31 mouse cellular contexts compared by ENCODE assay signal in the genomic region with DNA sequence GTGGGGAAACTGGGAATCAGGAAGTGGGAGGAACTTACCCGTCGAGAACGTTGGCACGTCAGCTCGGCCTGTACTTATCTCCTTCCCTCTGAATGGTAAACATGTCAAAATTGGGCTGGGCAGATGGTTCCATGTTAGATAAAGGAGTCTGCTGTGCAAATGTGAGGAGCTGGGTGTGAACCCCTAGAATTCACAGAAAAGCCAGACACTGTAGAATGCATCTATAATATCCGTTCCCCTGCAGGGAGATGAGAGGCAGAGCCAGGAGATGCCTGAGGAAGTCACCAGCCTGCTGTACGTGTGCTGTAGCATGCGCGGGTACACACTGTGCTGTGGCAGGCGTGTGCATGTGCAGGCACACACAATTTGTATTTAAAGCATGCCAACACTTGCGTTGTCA.
DNase-seq lines count a peak whose midpoint lies in the region; ATAC-seq and TF ChIP-seq lines count a peak whose summit lies in the region.
"Had no signal": no experiment of that assay in that cellular context is flagged by ENCODE, and none has a peak within 500 bp of the region (broad histone marks: within the 10 kb centered on the region; RNA-seq: fewer than 3 reads in every experiment).

No protein-coding gene starts in this region.

- TF ChIP-seq CTCF in stomach, postnatal 0 days (IDR thresholded peaks at IDR 0.05; ENCODE audit: low read depth), result no peak

- DNase-seq in frontal cortex, postnatal 25 days (ENCODE audit: low spot score in 2 of 2), result no peak
- DNase-seq in stomach, postnatal 0 days (ENCODE audit: low spot score), result no peak
- DNase-seq in intestine, embryonic 14.5 days (ENCODE audit: low spot score), result no peak
- DNase-seq in telencephalon, adult 2 months (ENCODE audit: low read depth, low spot score), result peak; percentile 60
- DNase-seq in adrenal gland, adult (ENCODE audit: inconsistent age in 2 of 2, low spot score in 1 of 2), result no peak
- DNase-seq in urinary bladder, postnatal 25 days (ENCODE audit: low spot score), result no peak
- DNase-seq: adrenal gland, adult 2 months; cerebellum, adult 2 months; gastrocnemius, postnatal 14 days; heart, postnatal 36 days; kidney, adult 2 months; kidney, postnatal 36 days; left cerebral cortex, postnatal 4 days; liver, postnatal 0 days; lung, postnatal 36 days; thymus, adult 2 months; thymus, postnatal 4 days had no signal

- ATAC-seq in frontal cortex, adult (ENCODE audit: low TSS enrichment), result peak; percentile 50
- no peak for ATAC-seq in stomach, embryonic 16.5 days (ENCODE audit: insufficient read depth, low FRiP score)
- ATAC-seq in stomach, postnatal 0 days (ENCODE audit: low FRiP score, low TSS enrichment), result no peak
- peak; percentile 36 for ATAC-seq in intestine, embryonic 14.5 days (replicated peaks; ENCODE audit: low FRiP score, low TSS enrichment, low read depth)
- ATAC-seq: CD4-positive, CD25-positive, alpha-beta regulatory T cell, adult 4 months; liver, embryonic 12.5 days; liver, postnatal 0 days had no signal

- no peaks in the 10 kb centered on the region for H3K9me3 ChIP-seq in stomach, embryonic 16.5 days (replicated peaks; ENCODE audit: control insufficient read depth, low read length)
- H3K9me3 ChIP-seq in stomach, postnatal 0 days (ENCODE audit: control insufficient read depth, low read length), result no peaks in the 10 kb centered on the region
- no peaks in the 10 kb centered on the region for H3K9me3 ChIP-seq in intestine, embryonic 14.5 days (ENCODE audit: control insufficient read depth, low read length)
- H3K9me3 ChIP-seq: embryonic facial prominence, embryonic 10.5 days; embryonic facial prominence, embryonic 15.5 days; hindbrain, embryonic 12.5 days; liver, embryonic 12.5 days; midbrain, embryonic 12.5 days; neural tube, embryonic 12.5 days; stomach, embryonic 15.5 days had no signal

- no peak overlapping the region for H3K4me3 ChIP-seq in stomach, embryonic 16.5 days (replicated peaks; ENCODE audit: low read length)
- H3K4me3 ChIP-seq in stomach, postnatal 0 days (ENCODE audit: low read depth, low read length), result no peak overlapping the region
- no peak overlapping the region for H3K4me3 ChIP-seq in intestine, embryonic 14.5 days (ENCODE audit: low read depth, low read length)
- H3K4me3 ChIP-seq: embryonic facial prominence, embryonic 10.5 days; embryonic facial prominence, embryonic 15.5 days; hindbrain, embryonic 12.5 days; layer of hippocampus, adult 2 months; left cerebral cortex, adult 2 months; liver, embryonic 12.5 days; midbrain, embryonic 12.5 days; myocyte; neural tube, embryonic 12.5 days; stomach, embryonic 15.5 days had no signal

- H3K36me3 ChIP-seq in stomach, embryonic 16.5 days (ENCODE audit: control insufficient read depth, insufficient read depth, low read length), result no peaks in the 10 kb centered on the region
- H3K36me3 ChIP-seq in stomach, postnatal 0 days (ENCODE audit: control insufficient read depth, insufficient read depth, low read length), result no peaks in the 10 kb centered on the region
- no peaks in the 10 kb centered on the region for H3K36me3 ChIP-seq in intestine, embryonic 14.5 days (ENCODE audit: control insufficient read depth, insufficient read depth, low read length)
- H3K36me3 ChIP-seq: embryonic facial prominence, embryonic 10.5 days; embryonic facial prominence, embryonic 15.5 days; hindbrain, embryonic 12.5 days; liver, embryonic 12.5 days; midbrain, embryonic 12.5 days; neural tube, embryonic 12.5 days; stomach, embryonic 15.5 days had no signal

- H3K4me1 ChIP-seq in stomach, embryonic 16.5 days (ENCODE audit: control insufficient read depth, insufficient read depth, low read length), result no peaks in the 10 kb centered on the region
- H3K4me1 ChIP-seq in stomach, postnatal 0 days (replicated peaks; ENCODE audit: control insufficient read depth, insufficient read depth), result no peaks in the 10 kb centered on the region
- H3K4me1 ChIP-seq in intestine, embryonic 14.5 days (replicated peaks; ENCODE audit: control insufficient read depth, insufficient read depth, low read length), result no peaks in the 10 kb centered on the region
- H3K4me1 ChIP-seq: embryonic facial prominence, embryonic 15.5 days; liver, embryonic 12.5 days; midbrain, embryonic 12.5 days; neural tube, embryonic 12.5 days; stomach, embryonic 15.5 days had no signal

- TF ChIP-seq EP300 in stomach, postnatal 0 days (optimal IDR thresholded peaks at IDR 0.05), result no peak

- H3K9ac ChIP-seq in stomach, embryonic 16.5 days (ENCODE audit: low read length), result no peak overlapping the region
- no peak overlapping the region for H3K9ac ChIP-seq in stomach, postnatal 0 days (ENCODE audit: low read length)
- H3K9ac ChIP-seq in intestine, embryonic 14.5 days (ENCODE audit: low read length), result no peak overlapping the region
- H3K9ac ChIP-seq: embryonic facial prominence, embryonic 15.5 days; hindbrain, embryonic 12.5 days; liver, embryonic 12.5 days; liver, postnatal 0 days; midbrain, embryonic 12.5 days; neural tube, embryonic 12.5 days; stomach, embryonic 15.5 days had no signal

- no peaks in the 10 kb centered on the region for H3K27me3 ChIP-seq in stomach, embryonic 16.5 days (ENCODE audit: control insufficient read depth, insufficient read depth, low read length)
- no peaks in the 10 kb centered on the region for H3K27me3 ChIP-seq in stomach, postnatal 0 days (ENCODE audit: control insufficient read depth, insufficient read depth, low read length)
- H3K27me3 ChIP-seq in intestine, embryonic 14.5 days (replicated peaks; ENCODE audit: control insufficient read depth, insufficient read depth, low read length), result no peaks in the 10 kb centered on the region
- H3K27me3 ChIP-seq: embryonic facial prominence, embryonic 15.5 days; hindbrain, embryonic 12.5 days; liver, embryonic 12.5 days; midbrain, embryonic 12.5 days; neural tube, embryonic 12.5 days; stomach, embryonic 15.5 days had no signal

- 52% methylated on average over 11 of the region's 11 CpGs for WGBS in stomach, embryonic 16.5 days
- WGBS in stomach, postnatal 0 days, result 57% methylated on average over 11 of the region's 11 CpGs
- 59% methylated on average over 11 of the region's 11 CpGs for WGBS in intestine, embryonic 14.5 days

- 0 out of 2 replicates have a peak overlapping the region, but pooled peaks have one; percentile 34 for H3K27ac ChIP-seq in stomach, embryonic 16.5 days (ENCODE audit: low read length)
- H3K27ac ChIP-seq in stomach, postnatal 0 days (replicated peaks), result no peak overlapping the region
- peak overlapping the region; percentile 59 for H3K27ac ChIP-seq in intestine, embryonic 14.5 days (ENCODE audit: low read depth)
- H3K27ac ChIP-seq: embryonic facial prominence, embryonic 10.5 days; embryonic facial prominence, embryonic 15.5 days; hindbrain, embryonic 12.5 days; liver, embryonic 12.5 days; midbrain, embryonic 12.5 days; neural tube, embryonic 12.5 days; stomach, embryonic 15.5 days had no signal

- no peak overlapping the region for H3K4me2 ChIP-seq in stomach, embryonic 16.5 days (ENCODE audit: low read depth, low read length)
- H3K4me2 ChIP-seq in stomach, postnatal 0 days (replicated peaks; ENCODE audit: low read depth), result no peak overlapping the region
- no peak overlapping the region for H3K4me2 ChIP-seq in intestine, embryonic 14.5 days (ENCODE audit: low read length)
- H3K4me2 ChIP-seq: embryonic facial prominence, embryonic 15.5 days; heart, embryonic 11.5 days; hindbrain, embryonic 12.5 days; liver, embryonic 12.5 days; midbrain, embryonic 12.5 days; neural tube, embryonic 12.5 days; stomach, embryonic 15.5 days had no signal

Comparison
In these comparisons a context has a peak if more than half of its experiments do, and no peak if none do; other contexts are left out.
1. ATAC-seq: peak in frontal cortex, adult (single experiment) and intestine, embryonic 14.5 days (single experiment); none in stomach, embryonic 16.5 days (single experiment) and stomach, postnatal 0 days (single experiment).